Mouse (Mus musculus): ENCODE measurements around the gene Iffo1. TPM values are rescaled to one million over a fixed set of nuclear protein-coding genes. Genes with fewer than 3 reads are reported as not detected.

Iffo1 gene
- polyA plus RNA-seq, 1 experiment from 2014 or later: 18.2 TPM

- ATAC-seq (ENCODE audit: low FRiP score): no peak
- peak; percentile 45 for DNase-seq (ENCODE audit: low spot score)
- peaks cover 34% of the 10 kb centered on the region for H3K4me1 ChIP-seq (replicated peaks; ENCODE audit: control insufficient read depth, insufficient read depth, low read length)
- peak overlapping the region; percentile 90 for H3K27ac ChIP-seq
- 8% methylated on average over 20 of the region's 20 CpGs for WGBS
- H3K4me2 ChIP-seq (replicated peaks): peak overlapping the region; percentile 89
- no peaks in the 10 kb centered on the region for H3K9me3 ChIP-seq (ENCODE audit: control insufficient read depth, low read length)
- peak overlapping the region; percentile 97 for H3K4me3 ChIP-seq (replicated peaks; ENCODE audit: low read length)
- H3K36me3 ChIP-seq (replicated peaks; ENCODE audit: control insufficient read depth, insufficient read depth): peaks cover 56% of the 10 kb centered on the region
- H3K27me3 ChIP-seq (ENCODE audit: control insufficient read depth, insufficient read depth, low read length): no peaks in the 10 kb centered on the region
- peak overlapping the region; percentile 98 for H3K9ac ChIP-seq
Observed at GRCm38 (mm10) chr6:125163801-125164657, 19.0 kb downstream of the Iffo1 start.

- DNase-seq (ENCODE audit: low spot score): peak; percentile 71
- peak; percentile 42 for ATAC-seq (ENCODE audit: low FRiP score)
- peak overlapping the region; percentile 90 for H3K27ac ChIP-seq
- no peaks in the 10 kb centered on the region for H3K27me3 ChIP-seq (ENCODE audit: control insufficient read depth, insufficient read depth, low read length)
- H3K9me3 ChIP-seq (ENCODE audit: control insufficient read depth, low read length): no peaks in the 10 kb centered on the region
- H3K36me3 ChIP-seq (replicated peaks; ENCODE audit: control insufficient read depth, insufficient read depth): peaks cover 56% of the 10 kb centered on the region
- under 1% methylated on average over 38 of the region's 39 CpGs for WGBS
- H3K4me2 ChIP-seq (replicated peaks): peak overlapping the region; percentile 89
- H3K4me3 ChIP-seq (replicated peaks; ENCODE audit: low read length): peak overlapping the region; percentile 97
- H3K4me1 ChIP-seq (replicated peaks; ENCODE audit: control insufficient read depth, insufficient read depth, low read length): peaks cover 34% of the 10 kb centered on the region
- peak overlapping the region; percentile 98 for H3K9ac ChIP-seq
Observed at GRCm38 (mm10) chr6:125164672-125165327, 19.8 kb downstream of the Iffo1 start.

GRCm38 (mm10) chr6:125165328-125165891 is 20.4 kb downstream of the Iffo1 start:
- Histone ChIP-seq H3K36me3 (replicated peaks; ENCODE audit: control insufficient read depth, insufficient read depth) (peaks cover 56% of the 10 kb centered on the region), H3K4me2 (replicated peaks) (peak overlapping the region; percentile 89), H3K27me3 (ENCODE audit: control insufficient read depth, insufficient read depth, low read length) (no peaks in the 10 kb centered on the region), H3K9ac (peak overlapping the region; percentile 98), H3K27ac (peak overlapping the region; percentile 90), H3K4me1 (replicated peaks; ENCODE audit: control insufficient read depth, insufficient read depth, low read length) (peaks cover 34% of the 10 kb centered on the region), H3K4me3 (replicated peaks; ENCODE audit: low read length) (peak overlapping the region; percentile 97), H3K9me3 (ENCODE audit: control insufficient read depth, low read length) (no peaks in the 10 kb centered on the region)
- peak; percentile 92 for ATAC-seq (ENCODE audit: low FRiP score)
- WGBS: under 1% methylated on average over 33 of the region's 36 CpGs
- DNase-seq (ENCODE audit: low spot score): peak; percentile 95

DNA sequence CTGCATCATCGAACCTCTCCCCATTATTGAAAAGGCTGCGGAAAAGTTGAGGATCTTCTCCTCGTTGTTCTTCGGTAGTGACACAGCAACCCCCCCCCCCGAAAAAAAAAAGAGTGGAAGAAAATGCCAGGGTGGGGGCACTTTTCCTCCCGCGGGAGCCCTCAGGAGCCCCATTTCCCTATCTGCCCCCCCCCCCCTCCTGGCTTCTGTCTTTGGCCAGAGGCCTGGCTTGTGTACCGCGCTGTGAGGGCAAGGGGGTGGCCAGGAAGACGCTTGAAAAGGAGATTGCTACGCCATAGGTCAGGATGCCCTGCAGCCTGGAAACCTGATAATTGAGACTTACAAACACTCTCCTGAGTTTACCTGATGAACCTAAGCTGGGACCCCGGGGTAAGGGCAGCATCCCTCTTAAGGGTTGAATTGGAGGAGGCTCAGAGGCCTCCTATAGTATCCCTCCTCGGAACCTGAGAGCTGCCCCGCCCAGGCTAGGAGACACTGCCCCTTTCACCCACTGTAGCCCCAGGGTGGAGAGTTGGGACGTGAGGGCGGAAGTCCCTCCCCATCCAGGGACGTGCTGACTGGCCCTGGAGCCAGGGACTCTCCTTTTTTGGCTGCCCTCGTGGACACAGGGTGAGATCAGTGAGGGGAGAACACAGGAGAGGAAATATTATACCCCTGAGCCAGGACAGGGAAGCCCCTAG is 21.2 kb downstream of the Iffo1 start, which contains the start of gene Gapdh:
Gene Gapdh (minus strand): TSS at position 417 of the 701 bp plus-strand sequence.
- H3K4me1 ChIP-seq (replicated peaks; ENCODE audit: control insufficient read depth, insufficient read depth, low read length): peaks cover 34% of the 10 kb centered on the region
- peaks cover 56% of the 10 kb centered on the region for H3K36me3 ChIP-seq (replicated peaks; ENCODE audit: control insufficient read depth, insufficient read depth)
- H3K27me3 ChIP-seq (ENCODE audit: control insufficient read depth, insufficient read depth, low read length): no peaks in the 10 kb centered on the region
- peak within 1 kb of the TSS; percentile 97 for H3K4me3 ChIP-seq (replicated peaks; ENCODE audit: low read length)
- peak within 1 kb of the TSS; percentile 89 for H3K4me2 ChIP-seq (replicated peaks)
- peak; percentile 58 for DNase-seq (ENCODE audit: low spot score)
- WGBS: under 1% methylated on average over 18 of the region's 18 CpGs
- peak within 1 kb of the TSS; percentile 98 for H3K9ac ChIP-seq
- ATAC-seq (ENCODE audit: low FRiP score): peak; percentile 9; the same call in 1 of the 2 replicates
- H3K9me3 ChIP-seq (ENCODE audit: control insufficient read depth, low read length): no peaks in the 10 kb centered on the region
- H3K27ac ChIP-seq: peak within 1 kb of the TSS; percentile 90

DNA sequence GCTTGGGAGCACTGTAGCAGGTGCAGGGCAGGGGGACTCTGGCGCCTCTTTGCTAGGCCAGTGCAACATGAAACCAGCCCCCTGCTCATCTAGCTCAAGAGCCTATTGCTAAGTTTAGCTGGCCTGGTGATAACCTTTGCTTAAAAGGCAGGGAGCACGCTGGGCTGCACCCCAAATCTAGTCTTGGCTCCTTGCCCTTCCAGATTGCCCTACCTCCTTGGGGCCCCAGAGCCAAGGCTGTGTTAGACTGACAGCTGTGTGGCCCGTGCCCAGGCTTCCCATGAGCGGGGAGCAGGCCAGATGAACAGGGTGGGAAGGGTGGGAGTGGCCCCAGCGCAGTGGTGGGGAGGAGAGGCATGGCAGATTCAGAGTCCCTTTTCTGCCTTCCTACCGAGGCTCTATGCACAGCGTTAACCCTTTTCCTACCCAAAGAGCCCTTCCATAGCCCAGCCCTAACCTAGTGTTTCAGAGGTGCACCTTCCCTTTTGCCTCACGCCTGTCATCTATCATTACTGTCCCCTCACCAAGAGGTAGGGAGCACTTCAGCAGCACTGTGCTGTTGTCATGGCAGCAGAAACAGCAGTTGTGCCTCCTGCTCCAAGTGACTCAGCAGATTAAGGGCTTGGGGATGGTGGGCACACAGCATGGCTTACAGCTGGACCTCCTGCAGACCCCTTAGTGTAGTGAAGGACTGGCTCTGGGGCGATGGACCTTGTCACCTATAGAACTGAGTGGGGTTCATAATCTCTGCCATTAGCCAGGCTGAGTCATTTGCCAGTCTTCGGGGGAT is 22.0 kb downstream of the Iffo1 start:
- Histone ChIP-seq H3K27ac (peak overlapping the region; percentile 90), H3K27me3 (ENCODE audit: control insufficient read depth, insufficient read depth, low read length) (no peaks in the 10 kb centered on the region), H3K9me3 (ENCODE audit: control insufficient read depth, low read length) (no peaks in the 10 kb centered on the region), H3K9ac (peak overlapping the region; percentile 98; the same call in 1 of the 2 replicates), H3K4me3 (replicated peaks; ENCODE audit: low read length) (peak overlapping the region; percentile 97; the same call in 1 of the 2 replicates), H3K4me1 (replicated peaks; ENCODE audit: control insufficient read depth, insufficient read depth, low read length) (peaks cover 34% of the 10 kb centered on the region), H3K4me2 (replicated peaks) (peak overlapping the region; percentile 89), H3K36me3 (replicated peaks; ENCODE audit: control insufficient read depth, insufficient read depth) (peaks cover 57% of the 10 kb centered on the region)
- DNase-seq (ENCODE audit: low spot score) (no peak), ATAC-seq (ENCODE audit: low FRiP score) (no peak; the same call in 1 of the 2 replicates)
- 11% methylated on average over 10 of the region's 10 CpGs for WGBS

DNA sequence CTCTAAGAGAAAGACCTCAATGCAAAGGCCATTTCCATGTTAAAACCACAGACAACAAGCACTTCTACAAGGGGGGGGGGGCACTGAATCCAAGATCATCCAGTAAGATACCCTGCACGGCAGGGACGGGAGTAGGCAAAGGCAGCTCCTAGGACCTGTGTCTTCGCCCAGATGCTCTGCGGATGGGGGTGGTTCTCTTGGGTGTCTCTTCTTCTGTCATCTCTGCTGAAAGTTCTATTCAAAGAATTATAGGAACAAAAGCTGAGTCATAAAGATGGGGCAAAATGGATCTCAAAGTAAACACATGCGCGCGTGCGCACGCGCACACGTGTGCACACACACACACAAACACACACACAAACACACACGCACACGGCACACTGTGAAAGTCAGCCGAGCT is 23.0 kb downstream of the Iffo1 start:
- DNase-seq (ENCODE audit: low spot score) (no peak), ATAC-seq (ENCODE audit: low FRiP score) (no peak)
- 94% methylated on average over 14 of the region's 14 CpGs for WGBS
- Histone ChIP-seq H3K4me1 (replicated peaks; ENCODE audit: control insufficient read depth, insufficient read depth, low read length) (peaks cover 34% of the 10 kb centered on the region), H3K9ac (no peak overlapping the region), H3K27me3 (ENCODE audit: control insufficient read depth, insufficient read depth, low read length) (no peaks in the 10 kb centered on the region), H3K27ac (no peak overlapping the region), H3K4me3 (replicated peaks; ENCODE audit: low read length) (no peak overlapping the region), H3K9me3 (ENCODE audit: control insufficient read depth, low read length) (no peaks in the 10 kb centered on the region), H3K36me3 (replicated peaks; ENCODE audit: control insufficient read depth, insufficient read depth) (peaks cover 60% of the 10 kb centered on the region), H3K4me2 (replicated peaks) (no peak overlapping the region)

GRCm38 (mm10) chr6:125170194-125170593 is 25.2 kb downstream of the Iffo1 start:
- H3K4me3 ChIP-seq (replicated peaks; ENCODE audit: low read length): no peak overlapping the region
- no peak overlapping the region for H3K4me2 ChIP-seq (replicated peaks)
- peaks cover 21% of the 10 kb centered on the region for H3K4me1 ChIP-seq (replicated peaks; ENCODE audit: control insufficient read depth, insufficient read depth, low read length)
- peaks cover 76% of the 10 kb centered on the region for H3K36me3 ChIP-seq (replicated peaks; ENCODE audit: control insufficient read depth, insufficient read depth)
- H3K27ac ChIP-seq: no peak overlapping the region
- no peaks in the 10 kb centered on the region for H3K9me3 ChIP-seq (ENCODE audit: control insufficient read depth, low read length)
- ATAC-seq (ENCODE audit: low FRiP score) (no peak), DNase-seq (ENCODE audit: low spot score) (no peak)
- H3K9ac ChIP-seq: no peak overlapping the region
- 85% methylated on average over 6 of the region's 6 CpGs for WGBS
- H3K27me3 ChIP-seq (ENCODE audit: control insufficient read depth, insufficient read depth, low read length): no peaks in the 10 kb centered on the region

- no peaks in the 10 kb centered on the region for H3K9me3 ChIP-seq (ENCODE audit: control insufficient read depth, low read length)
- H3K36me3 ChIP-seq (replicated peaks; ENCODE audit: control insufficient read depth, insufficient read depth): peaks cover 99% of the 10 kb centered on the region
- DNase-seq (ENCODE audit: low spot score) (no peak), ATAC-seq (ENCODE audit: low FRiP score) (no peak)
- H3K4me2 ChIP-seq (replicated peaks): no peak overlapping the region
- no peak overlapping the region for H3K9ac ChIP-seq
- peaks cover 4% of the 10 kb centered on the region; the same call in 1 of the 2 replicates for H3K4me1 ChIP-seq (replicated peaks; ENCODE audit: control insufficient read depth, insufficient read depth, low read length)
- no peaks in the 10 kb centered on the region for H3K27me3 ChIP-seq (ENCODE audit: control insufficient read depth, insufficient read depth, low read length)
- no peak overlapping the region for H3K4me3 ChIP-seq (replicated peaks; ENCODE audit: low read length)
- 90% methylated on average over 2 of the region's 2 CpGs for WGBS
- H3K27ac ChIP-seq: no peak overlapping the region
Observed at GRCm38 (mm10) chr6:125172474-125172873, 27.4 kb downstream of the Iffo1 start.

All from hindbrain, embryonic 14.5 days (tissue).